Mouse (Mus musculus) ES-Bruce4 (cell line): ENCODE results near the gene Nell2. TPM values are rescaled to one million over a fixed set of nuclear protein-coding genes. Genes with fewer than 3 reads are reported as not detected.

Experiments
- H3K27ac ChIP-seq: 2 replicates; pipeline ENCODE4 v1.5.1; 2012; ENCODE audit warnings: low read length, inconsistent platforms; ENCODE audit not compliant: insufficient read depth
- H3K27me3 ChIP-seq: 2 replicates; pipeline ENCODE4 v1.6.1; 2012; ENCODE audit warnings: mild to moderate bottlenecking, low read length, inconsistent platforms; ENCODE audit not compliant: control insufficient read depth, poor library complexity, insufficient read depth, severe bottlenecking
- H3K36me3 ChIP-seq: 2 replicates; pipeline ENCODE4 v1.6.1; 2012; ENCODE audit warnings: inconsistent platforms, mild to moderate bottlenecking, low read length, moderate library complexity; ENCODE audit not compliant: control insufficient read depth, poor library complexity, insufficient read depth, severe bottlenecking
- H3K4me1 ChIP-seq: one replicate; pipeline ENCODE4 v1.8.1; 2011; ENCODE audit warnings: low read length; ENCODE audit not compliant: control insufficient read depth, insufficient read depth
- H3K4me3 ChIP-seq: 2 replicates; pipeline ENCODE4 v1.5.1; 2011; ENCODE audit warnings: low read depth, mild to moderate bottlenecking, low read length
- H3K9ac ChIP-seq: 2 replicates; pipeline ENCODE4 v1.6.1; 2012; ENCODE audit warnings: low read depth, mild to moderate bottlenecking, inconsistent platforms; ENCODE audit not compliant: poor library complexity, severe bottlenecking
- H3K9me3 ChIP-seq: replicated peaks from 2 replicates; pipeline ENCODE4 v1.6.1; 2012; ENCODE audit warnings: mild to moderate bottlenecking, low read length, inconsistent platforms; ENCODE audit not compliant: control insufficient read depth, poor library complexity, insufficient read depth, severe bottlenecking
- CTCF ChIP-seq: IDR thresholded peaks from one replicate; pipeline ENCODE4 v1.8.1; 2011; ENCODE audit warnings: low read depth, low read length
- EP300 ChIP-seq: IDR thresholded peaks from 2 replicates; pipeline ENCODE4 v1.6.1; 2011; ENCODE audit warnings: low read depth, low read length; ENCODE audit not compliant: insufficient read depth
- POLR2A ChIP-seq: IDR thresholded peaks from one replicate; pipeline ENCODE4 v1.8.1; 2011; ENCODE audit warnings: low read length; ENCODE audit not compliant: insufficient read depth
- polyA plus RNA-seq: library from polyadenylated mRNA; stranded (reverse); fragments of >200 nt; gene quantifications from 2 replicates; pipeline ENCODE4 v1.2.4, GENCODE M21; 2011; ENCODE audit warnings: low read depth; ENCODE audit not compliant: missing spikeins, insufficient read depth, insufficient read length

The Nell2 gene
- polyA plus RNA-seq, 1 experiment = 0.31 TPM

DNA sequence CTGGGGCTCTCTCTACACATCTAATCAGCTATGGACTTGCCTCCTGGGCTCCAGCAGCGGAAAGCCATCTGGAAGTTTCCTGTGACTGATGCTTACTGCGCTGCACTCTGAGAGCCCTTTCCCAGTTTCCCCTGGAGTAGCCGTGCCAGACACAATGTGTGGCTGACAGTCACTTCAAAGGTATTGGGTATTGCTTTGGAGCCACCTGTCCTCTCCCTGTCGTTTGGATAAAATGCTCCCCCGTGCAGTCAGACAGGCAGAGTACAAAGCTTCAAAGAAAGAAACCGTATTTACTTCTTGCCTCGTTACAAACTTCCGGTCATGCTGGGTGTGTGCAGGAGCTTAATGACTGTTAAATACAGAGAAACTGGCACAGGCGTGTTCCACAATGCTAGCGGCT, 239.3 kb downstream of the Nell2 start:
- H3K4me1 ChIP-seq = no peaks in the 10 kb centered on the region
- H3K4me3 ChIP-seq = no peak overlapping the region
- no peak overlapping the region for H3K9ac ChIP-seq
- TF ChIP-seq EP300 = no peak
- no peak for TF ChIP-seq POLR2A
- TF ChIP-seq CTCF = no peak
- H3K36me3 ChIP-seq = no peaks in the 10 kb centered on the region
- H3K27ac ChIP-seq = no peak overlapping the region
- no peaks in the 10 kb centered on the region for H3K9me3 ChIP-seq
- no peaks in the 10 kb centered on the region for H3K27me3 ChIP-seq

GRCm38 (mm10) chr15:95285199-95285598, 243.2 kb downstream of the Nell2 start:
- Histone ChIP-seq H3K27ac (no peak overlapping the region), H3K4me3 (no peak overlapping the region), H3K4me1 (no peaks in the 10 kb centered on the region), H3K27me3 (no peaks in the 10 kb centered on the region), H3K36me3 (no peaks in the 10 kb centered on the region), H3K9ac (no peak overlapping the region), H3K9me3 (no peaks in the 10 kb centered on the region)
- TF ChIP-seq CTCF = no peak
- TF ChIP-seq EP300 = no peak
- no peak for TF ChIP-seq POLR2A

GRCm38 (mm10) chr15:95280986-95281385, 247.4 kb downstream of the Nell2 start:
- Histone ChIP-seq H3K36me3 (no peaks in the 10 kb centered on the region), H3K9me3 (no peaks in the 10 kb centered on the region), H3K9ac (no peak overlapping the region), H3K4me3 (no peak overlapping the region), H3K4me1 (no peaks in the 10 kb centered on the region), H3K27me3 (no peaks in the 10 kb centered on the region), H3K27ac (no peak overlapping the region)
- no peak for TF ChIP-seq CTCF
- no peak for TF ChIP-seq POLR2A
- TF ChIP-seq EP300 = no peak

DNA sequence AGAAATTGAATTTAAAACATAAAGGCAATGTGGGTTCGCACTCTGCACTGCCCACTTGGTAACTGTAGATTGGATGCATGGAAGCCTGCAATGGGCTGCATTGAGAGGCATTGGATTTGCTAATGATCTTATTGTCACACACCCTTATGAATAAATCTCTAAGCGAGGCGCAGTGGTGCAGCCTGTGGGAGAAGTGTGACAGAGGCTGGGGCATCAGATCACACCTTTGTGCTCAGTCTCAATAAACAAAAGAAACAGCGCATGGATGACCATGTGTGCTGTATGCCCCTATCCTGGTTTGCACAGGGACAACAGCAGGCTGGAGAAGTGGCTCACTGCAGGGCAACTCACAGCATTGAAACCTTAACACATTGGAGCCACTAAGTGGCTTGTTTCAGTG, 250.4 kb downstream of the Nell2 start:
- TF ChIP-seq CTCF = no peak
- TF ChIP-seq POLR2A = no peak
- no peak for TF ChIP-seq EP300
- no peaks in the 10 kb centered on the region for H3K36me3 ChIP-seq

DNA sequence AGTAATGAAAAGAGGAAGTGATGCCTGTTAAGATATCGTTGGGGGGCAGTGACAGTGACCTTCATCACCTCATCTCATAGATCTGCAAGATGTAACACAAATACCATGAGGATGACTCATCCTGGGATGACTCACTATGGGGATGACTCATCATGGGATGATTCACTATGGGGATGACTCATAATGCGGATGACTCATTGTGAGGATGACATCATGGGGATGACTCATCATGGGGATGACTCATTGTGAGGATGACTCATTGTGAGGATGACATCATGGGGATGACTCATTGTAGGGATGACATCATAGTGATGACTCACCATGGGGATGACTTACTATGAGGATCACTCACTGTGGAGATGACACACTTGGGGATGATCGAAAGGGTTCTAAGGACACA, 251.8 kb downstream of the Nell2 start:
- no peaks in the 10 kb centered on the region for H3K27me3 ChIP-seq
- H3K36me3 ChIP-seq = no peaks in the 10 kb centered on the region
- no peak for TF ChIP-seq EP300
- no peak for TF ChIP-seq CTCF
- no peak for TF ChIP-seq POLR2A
- H3K27ac ChIP-seq = no peak overlapping the region
- H3K9ac ChIP-seq = no peak overlapping the region
- no peaks in the 10 kb centered on the region for H3K4me1 ChIP-seq
- no peaks in the 10 kb centered on the region for H3K9me3 ChIP-seq
- H3K4me3 ChIP-seq = no peak overlapping the region

More for the DNA sequence above, 250.4 kb downstream of the Nell2 start:
- H3K9me3 ChIP-seq = no peaks in the 10 kb centered on the region
- H3K27me3 ChIP-seq = no peaks in the 10 kb centered on the region
- H3K4me3 ChIP-seq = no peak overlapping the region
- no peaks in the 10 kb centered on the region for H3K4me1 ChIP-seq
- no peak overlapping the region for H3K9ac ChIP-seq
- no peak overlapping the region for H3K27ac ChIP-seq

DNA sequence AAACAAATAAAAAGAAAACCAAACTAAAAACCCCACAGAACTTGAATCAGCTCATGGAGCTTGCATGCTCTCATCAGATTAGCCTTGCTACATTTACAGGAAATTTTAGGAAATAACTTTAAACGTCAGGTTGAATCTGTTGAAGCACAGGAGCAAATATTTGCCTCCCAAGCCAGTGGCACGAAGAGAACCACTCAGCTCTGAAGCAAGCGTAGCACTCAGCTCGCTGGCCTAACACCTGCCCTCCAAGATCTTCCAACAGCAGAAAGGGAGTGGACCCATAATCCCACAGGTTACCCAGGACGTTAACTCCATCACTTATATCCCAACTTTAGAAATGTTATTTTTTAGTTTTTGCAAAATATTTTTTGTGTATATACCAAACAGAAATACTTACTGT, 252.8 kb downstream of the Nell2 start:
- TF ChIP-seq CTCF (no peak), POLR2A (no peak), EP300 (no peak)
- H3K9me3 ChIP-seq = no peaks in the 10 kb centered on the region
- no peak overlapping the region for H3K9ac ChIP-seq
- no peaks in the 10 kb centered on the region for H3K4me1 ChIP-seq
- H3K4me3 ChIP-seq = no peak overlapping the region
- no peak overlapping the region for H3K27ac ChIP-seq
- no peaks in the 10 kb centered on the region for H3K27me3 ChIP-seq
- H3K36me3 ChIP-seq = no peaks in the 10 kb centered on the region
